Mouse (Mus musculus) ES-Bruce4 (cell line): ENCODE results near the gene Paics. TPM values are rescaled to one million over a fixed set of nuclear protein-coding genes. Genes with fewer than 3 reads are reported as not detected.
"Not testable (repeated sequence)": the region's sequence is repeated elsewhere in the genome, so short reads cannot be mapped to it uniquely, and the experiment has no call there.

Experiments used
- H3K27ac ChIP-seq: 2 replicates; pipeline ENCODE4 v1.5.1; 2012; ENCODE audit warnings: low read length, inconsistent platforms; ENCODE audit not compliant: insufficient read depth
- H3K27me3 ChIP-seq: 2 replicates; pipeline ENCODE4 v1.6.1; 2012; ENCODE audit warnings: mild to moderate bottlenecking, low read length, inconsistent platforms; ENCODE audit not compliant: control insufficient read depth, poor library complexity, insufficient read depth, severe bottlenecking
- H3K36me3 ChIP-seq: 2 replicates; pipeline ENCODE4 v1.6.1; 2012; ENCODE audit warnings: inconsistent platforms, mild to moderate bottlenecking, low read length, moderate library complexity; ENCODE audit not compliant: control insufficient read depth, poor library complexity, insufficient read depth, severe bottlenecking
- H3K4me1 ChIP-seq: one replicate; pipeline ENCODE4 v1.8.1; 2011; ENCODE audit warnings: low read length; ENCODE audit not compliant: control insufficient read depth, insufficient read depth
- H3K4me3 ChIP-seq: 2 replicates; pipeline ENCODE4 v1.5.1; 2011; ENCODE audit warnings: low read depth, mild to moderate bottlenecking, low read length
- H3K9ac ChIP-seq: 2 replicates; pipeline ENCODE4 v1.6.1; 2012; ENCODE audit warnings: low read depth, mild to moderate bottlenecking, inconsistent platforms; ENCODE audit not compliant: poor library complexity, severe bottlenecking
- H3K9me3 ChIP-seq: replicated peaks from 2 replicates; pipeline ENCODE4 v1.6.1; 2012; ENCODE audit warnings: mild to moderate bottlenecking, low read length, inconsistent platforms; ENCODE audit not compliant: control insufficient read depth, poor library complexity, insufficient read depth, severe bottlenecking
- CTCF ChIP-seq: IDR thresholded peaks from one replicate; pipeline ENCODE4 v1.8.1; 2011; ENCODE audit warnings: low read depth, low read length
- EP300 ChIP-seq: IDR thresholded peaks from 2 replicates; pipeline ENCODE4 v1.6.1; 2011; ENCODE audit warnings: low read depth, low read length; ENCODE audit not compliant: insufficient read depth
- POLR2A ChIP-seq: IDR thresholded peaks from one replicate; pipeline ENCODE4 v1.8.1; 2011; ENCODE audit warnings: low read length; ENCODE audit not compliant: insufficient read depth
- polyA plus RNA-seq: library from polyadenylated mRNA; stranded (reverse); fragments of >200 nt; gene quantifications from 2 replicates; pipeline ENCODE4 v1.2.4, GENCODE M21; 2011; ENCODE audit warnings: low read depth; ENCODE audit not compliant: missing spikeins, insufficient read depth, insufficient read length

Paics gene
- polyA plus RNA-seq, 1 experiment: 648 TPM

- no peak for TF ChIP-seq EP300
- TF ChIP-seq CTCF: no peak
- no peak for TF ChIP-seq POLR2A
- no peak overlapping the region for H3K27ac ChIP-seq
- peaks cover 49% of the 10 kb centered on the region for H3K36me3 ChIP-seq
- H3K4me3 ChIP-seq: no peak overlapping the region
- H3K27me3 ChIP-seq: no peaks in the 10 kb centered on the region
- no peaks in the 10 kb centered on the region for H3K4me1 ChIP-seq
- no peak overlapping the region for H3K9ac ChIP-seq
- H3K9me3 ChIP-seq: no peaks in the 10 kb centered on the region
Observed at GRCm38 (mm10) chr5:76969250-76969649, 18.1 kb downstream of the Paics start.

- H3K36me3 ChIP-seq: peaks cover 32% of the 10 kb centered on the region
- not testable (repeated sequence) for H3K4me3 ChIP-seq, H3K9me3 ChIP-seq, H3K4me1 ChIP-seq, H3K9ac ChIP-seq, H3K27ac ChIP-seq, H3K27me3 ChIP-seq
Observed at GRCm38 (mm10) chr5:76971115-76971514, 20.0 kb downstream of the Paics start.

GRCm38 (mm10) chr5:76973488-76973887 is 22.4 kb downstream of the Paics start:
- Histone ChIP-seq H3K4me1 (no peaks in the 10 kb centered on the region), H3K27me3 (no peaks in the 10 kb centered on the region), H3K9ac (no peak overlapping the region), H3K27ac (no peak overlapping the region), H3K9me3 (no peaks in the 10 kb centered on the region), H3K4me3 (no peak overlapping the region), H3K36me3 (peaks cover 19% of the 10 kb centered on the region)
- no peak for TF ChIP-seq POLR2A
- TF ChIP-seq CTCF: no peak
- no peak for TF ChIP-seq EP300

GRCm38 (mm10) chr5:76974207-76974553 is 23.1 kb downstream of the Paics start:
- peaks cover 16% of the 10 kb centered on the region for H3K36me3 ChIP-seq
- no peak overlapping the region for H3K27ac ChIP-seq

DNA sequence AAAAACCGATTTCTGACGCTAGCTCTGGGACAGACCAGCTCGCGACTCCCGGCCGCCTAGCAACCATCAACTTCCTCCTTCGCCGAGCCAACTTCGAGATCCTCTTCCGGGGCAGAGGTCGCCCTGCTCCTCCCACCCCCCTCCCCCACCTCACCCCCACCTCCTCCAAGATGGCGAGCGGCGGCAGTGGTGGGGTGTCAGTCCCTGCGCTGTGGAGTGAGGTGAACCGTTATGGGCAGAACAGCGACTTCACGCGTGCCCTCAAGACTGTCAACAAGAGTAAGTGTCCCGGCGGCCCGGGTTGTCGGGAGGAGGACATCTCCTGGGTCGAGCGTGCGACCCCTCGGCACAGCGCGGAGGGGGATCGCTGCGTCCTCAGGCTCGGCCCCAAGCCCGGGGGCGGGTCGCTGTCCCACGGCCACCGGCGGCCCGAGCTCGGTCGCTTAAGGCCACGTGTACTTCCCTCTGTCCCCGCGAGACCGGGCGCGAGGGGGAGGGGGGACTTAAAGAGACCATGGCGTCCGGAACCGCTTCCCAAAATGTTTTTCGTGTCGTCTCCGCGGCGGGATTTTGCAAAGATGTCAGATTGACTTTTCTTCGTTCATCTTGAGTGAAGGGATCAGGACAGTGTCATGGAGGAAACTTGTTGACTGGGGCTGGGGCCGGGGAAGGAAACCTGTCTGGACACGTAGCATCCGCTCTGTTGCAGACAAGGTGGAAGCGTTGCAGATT is 23.6 kb downstream of the Paics start, which contains the start of gene Srp72:
Gene Srp72 (plus strand): TSS at position 130 of the 732 bp plus-strand sequence.
- no peaks in the 10 kb centered on the region for H3K4me1 ChIP-seq
- TF ChIP-seq CTCF (no peak), EP300 (no peak), POLR2A (peak; percentile 40)
- peak within 1 kb of the TSS; percentile 85 for H3K9ac ChIP-seq
- no peaks in the 10 kb centered on the region for H3K27me3 ChIP-seq
- no peak within 1 kb of the TSS for H3K27ac ChIP-seq
- peak within 1 kb of the TSS; percentile 99 for H3K4me3 ChIP-seq
- H3K36me3 ChIP-seq: peaks cover 14% of the 10 kb centered on the region
- no peaks in the 10 kb centered on the region for H3K9me3 ChIP-seq

More at GRCm38 (mm10) chr5:76974207-76974553, 23.1 kb downstream of the Paics start:
- no peaks in the 10 kb centered on the region for H3K4me1 ChIP-seq
- H3K27me3 ChIP-seq: no peaks in the 10 kb centered on the region
- H3K9ac ChIP-seq: peak overlapping the region; percentile 85
- peak overlapping the region; percentile 99 for H3K4me3 ChIP-seq
- no peaks in the 10 kb centered on the region for H3K9me3 ChIP-seq
- TF ChIP-seq POLR2A (no peak), EP300 (no peak), CTCF (no peak)

- H3K27ac ChIP-seq: no peak overlapping the region
- H3K36me3 ChIP-seq: peaks cover 12% of the 10 kb centered on the region
- no peaks in the 10 kb centered on the region for H3K27me3 ChIP-seq
- H3K9me3 ChIP-seq: no peaks in the 10 kb centered on the region
- peak overlapping the region; percentile 85; the same call in 1 of the 2 replicates for H3K9ac ChIP-seq
- H3K4me3 ChIP-seq: no peak overlapping the region
- H3K4me1 ChIP-seq: no peaks in the 10 kb centered on the region
- TF ChIP-seq EP300: no peak
- TF ChIP-seq CTCF: no peak
Observed at GRCm38 (mm10) chr5:76975736-76976135, 24.6 kb downstream of the Paics start.
